Mouse (Mus musculus): ENCODE measurements around the gene Asic2. TPM values are rescaled to one million over a fixed set of nuclear protein-coding genes. Genes with fewer than 3 reads are reported as not detected.

Asic2 gene
- total RNA-seq, 2 experiments from 2014 or later: 61.5 to 63.3 TPM

DNA sequence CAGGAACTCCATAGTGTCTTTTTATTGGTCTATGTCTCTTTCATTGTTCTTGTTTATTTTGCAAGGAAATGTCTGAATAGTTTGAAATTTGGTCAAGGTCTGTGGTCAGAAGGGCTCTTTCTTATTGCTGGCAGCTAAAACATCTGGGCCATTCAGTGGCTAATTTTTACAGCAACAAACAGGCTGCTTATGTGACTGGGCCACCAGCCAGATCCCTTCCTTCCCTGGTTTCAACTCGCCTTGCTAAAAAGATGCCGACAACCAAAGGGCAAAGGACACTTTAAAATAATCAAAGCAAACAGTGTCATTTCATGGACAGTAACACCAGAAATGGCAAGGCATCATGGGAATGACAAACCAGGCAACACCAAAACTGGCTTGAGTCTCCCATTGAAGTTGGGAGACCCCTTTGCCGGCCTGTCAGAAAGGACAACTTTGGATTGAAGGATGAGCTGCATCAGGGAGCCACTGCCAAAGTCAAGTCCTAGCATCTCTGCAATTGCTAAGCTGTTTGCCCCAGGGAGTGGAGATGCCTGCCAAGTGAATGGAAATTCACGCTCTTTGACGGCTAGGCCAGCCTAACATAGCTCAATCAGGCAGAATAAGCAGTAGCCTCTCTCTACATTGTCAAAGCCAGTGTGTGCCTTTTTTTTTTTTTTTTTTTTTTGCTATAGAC lies 123.1 kb downstream of the Asic2 start:
- no peak for DNase-seq (ENCODE audit: low spot score in 2 of 2)

GRCm38 (mm10) chr11:81841001-81841400 lies 127.3 kb downstream of the Asic2 start:
- no peak for DNase-seq (ENCODE audit: low spot score in 2 of 2)

DNA sequence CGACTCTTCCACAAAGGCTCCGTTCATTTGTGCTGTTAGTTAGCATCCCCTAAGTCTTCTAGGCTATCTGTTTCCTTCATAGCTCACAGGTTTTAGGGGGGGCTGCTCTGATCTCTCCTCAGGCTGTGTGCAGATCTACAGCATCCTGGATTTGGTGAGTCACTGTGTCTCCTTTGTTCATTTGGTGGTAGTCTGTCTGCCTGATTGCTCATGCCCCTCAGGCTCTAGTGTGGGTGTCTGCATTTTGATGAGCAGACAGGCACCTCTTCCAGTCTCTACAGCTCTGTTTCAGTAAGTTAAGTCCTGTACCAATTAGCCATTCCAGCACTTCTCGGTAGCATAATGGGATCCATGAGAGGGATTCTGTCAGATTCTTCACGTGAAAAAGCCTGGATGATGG lies 129.8 kb downstream of the Asic2 start:
- DNase-seq (ENCODE audit: low spot score in 2 of 2): no peak

DNA sequence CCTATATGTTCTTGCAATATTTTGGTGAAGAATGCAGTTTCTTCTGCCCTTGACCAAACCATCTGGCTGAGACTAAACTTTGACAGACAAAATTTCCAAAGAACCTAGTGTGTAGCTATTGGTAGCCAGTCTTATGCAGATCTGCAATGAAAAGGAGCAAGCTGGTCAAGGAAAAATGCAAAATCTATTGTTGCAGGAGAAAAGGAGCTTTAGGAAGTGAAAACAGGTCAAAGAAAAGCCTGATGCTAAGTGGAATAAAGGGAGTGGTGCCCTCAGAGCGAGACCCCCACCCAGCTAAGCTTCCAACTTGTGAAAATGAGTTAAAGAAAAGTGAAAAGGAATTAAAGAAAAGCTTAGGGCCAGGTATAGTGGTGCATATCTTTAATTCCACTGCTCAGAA lies 135.9 kb downstream of the Asic2 start:
- no peak for DNase-seq (ENCODE audit: low spot score in 2 of 2)

GRCm38 (mm10) chr11:81816531-81816930 lies 151.7 kb downstream of the Asic2 start:
- no peak for DNase-seq (ENCODE audit: low spot score in 2 of 2)

DNA sequence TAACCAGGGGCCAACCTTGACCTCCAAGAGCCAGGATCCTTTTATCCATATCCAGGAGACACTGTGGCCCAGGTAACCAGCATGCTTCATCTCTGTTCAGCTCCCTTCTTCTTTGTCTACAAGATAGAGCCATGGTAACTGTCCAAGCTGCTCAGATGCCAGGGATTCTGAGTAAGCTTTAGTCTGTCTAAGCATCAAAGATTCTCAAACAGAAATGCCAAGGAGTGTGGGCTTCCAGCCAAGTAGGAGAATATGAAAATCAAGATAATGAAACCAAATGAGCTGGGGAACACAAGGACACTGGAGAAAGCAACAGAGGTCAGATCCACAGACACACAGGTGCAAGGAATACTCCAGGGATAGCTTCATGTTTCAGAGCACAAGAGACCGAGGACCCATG lies 153.4 kb downstream of the Asic2 start:
- DNase-seq (ENCODE audit: low spot score in 2 of 2): peak; percentile 22 to 39

DNA sequence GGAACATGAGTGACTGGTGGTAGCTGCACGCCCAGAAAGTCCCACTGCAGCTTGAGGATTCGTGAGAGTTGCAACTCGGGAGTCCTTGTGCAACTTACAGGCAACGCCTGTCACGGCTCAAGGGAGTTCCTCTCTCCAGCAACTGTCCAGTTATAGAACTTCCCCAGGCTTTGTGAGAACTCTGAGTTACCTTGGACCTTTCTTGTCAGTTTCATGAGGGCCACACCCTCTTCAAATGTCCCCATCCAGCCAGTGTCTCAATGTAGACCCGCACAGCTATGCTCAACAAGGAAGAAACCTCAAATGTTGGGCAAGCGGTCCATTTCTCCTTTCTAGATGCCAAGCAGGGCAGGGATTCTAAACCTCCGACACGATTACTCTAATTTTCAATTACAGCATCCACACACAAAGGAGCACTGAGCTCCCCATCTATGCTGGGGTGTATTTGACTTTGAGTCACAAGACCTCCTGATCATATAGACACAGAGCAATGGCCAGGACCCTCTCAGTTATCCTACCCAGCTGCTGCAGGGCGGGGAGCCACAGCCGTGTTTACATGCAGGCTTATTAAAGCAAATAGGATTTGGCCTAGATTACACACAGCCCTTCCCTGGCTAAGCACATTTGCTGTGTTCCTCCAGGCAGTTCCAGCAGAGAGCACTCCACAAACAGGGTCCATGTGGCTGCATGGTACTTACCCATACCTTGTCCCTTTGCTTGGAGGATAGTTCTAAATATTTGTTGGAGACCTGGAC lies 161.2 kb downstream of the Asic2 start:
- DNase-seq (ENCODE audit: low spot score in 2 of 2): no peak

- DNase-seq (ENCODE audit: low spot score in 2 of 2): no peak
Observed at GRCm38 (mm10) chr11:81803544-81803943, 164.7 kb downstream of the Asic2 start.

GRCm38 (mm10) chr11:81802614-81803013 lies 165.6 kb downstream of the Asic2 start:
- DNase-seq (ENCODE audit: low spot score in 2 of 2): no peak

DNA sequence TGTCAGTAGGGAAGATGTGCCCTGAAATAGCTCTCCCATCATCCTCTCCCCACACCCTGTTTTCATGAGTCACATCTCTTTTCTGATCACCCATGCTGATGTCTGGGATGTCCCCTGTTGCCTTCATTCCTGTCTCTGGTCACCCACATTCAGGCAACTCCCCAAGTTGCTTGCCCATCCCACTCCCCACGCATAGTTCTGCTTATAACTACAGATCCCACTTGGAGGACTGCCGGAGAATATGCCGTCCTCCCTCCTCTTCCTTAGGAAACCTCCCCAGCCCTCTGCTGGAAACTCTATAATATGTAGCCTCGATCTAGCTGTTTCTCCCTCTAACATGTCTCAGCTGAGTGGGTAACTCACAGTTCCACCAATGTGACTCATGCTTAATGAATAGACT lies 167.4 kb downstream of the Asic2 start:
- DNase-seq (ENCODE audit: low spot score in 2 of 2): no peak

DNA sequence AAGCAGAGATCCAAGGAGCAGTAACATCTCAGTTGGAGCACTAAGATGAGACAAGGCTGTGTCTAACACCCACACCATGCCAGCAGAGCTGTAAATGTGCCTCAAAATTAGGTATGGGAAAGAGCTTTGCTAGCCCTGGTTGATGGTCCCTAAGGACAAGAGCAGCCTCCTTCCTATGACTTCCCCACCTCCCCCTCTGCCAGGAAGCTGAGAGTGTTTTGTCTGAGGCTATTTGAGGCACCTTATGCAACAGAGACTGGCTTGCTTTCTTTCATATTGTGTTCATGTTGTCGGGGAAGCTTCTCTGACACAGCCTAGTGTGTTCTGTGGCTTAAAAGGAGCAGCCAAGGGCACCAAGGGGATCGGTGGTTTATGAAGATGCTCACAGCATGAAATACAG lies 174.7 kb downstream of the Asic2 start:
- DNase-seq (ENCODE audit: low spot score in 2 of 2): no peak

- no peak for DNase-seq (ENCODE audit: low spot score in 2 of 2)
Observed at GRCm38 (mm10) chr11:81791579-81791978, 176.7 kb downstream of the Asic2 start.

GRCm38 (mm10) chr11:81780596-81780995 lies 187.7 kb downstream of the Asic2 start:
- no peak for DNase-seq (ENCODE audit: low spot score in 2 of 2)

GRCm38 (mm10) chr11:81779881-81780280 lies 188.4 kb downstream of the Asic2 start:
- DNase-seq (ENCODE audit: low spot score in 2 of 2): peak; percentile 43 to 52

GRCm38 (mm10) chr11:81771195-81771895 lies 196.9 kb downstream of the Asic2 start:
- no peak for DNase-seq (ENCODE audit: low spot score in 2 of 2)

DNA sequence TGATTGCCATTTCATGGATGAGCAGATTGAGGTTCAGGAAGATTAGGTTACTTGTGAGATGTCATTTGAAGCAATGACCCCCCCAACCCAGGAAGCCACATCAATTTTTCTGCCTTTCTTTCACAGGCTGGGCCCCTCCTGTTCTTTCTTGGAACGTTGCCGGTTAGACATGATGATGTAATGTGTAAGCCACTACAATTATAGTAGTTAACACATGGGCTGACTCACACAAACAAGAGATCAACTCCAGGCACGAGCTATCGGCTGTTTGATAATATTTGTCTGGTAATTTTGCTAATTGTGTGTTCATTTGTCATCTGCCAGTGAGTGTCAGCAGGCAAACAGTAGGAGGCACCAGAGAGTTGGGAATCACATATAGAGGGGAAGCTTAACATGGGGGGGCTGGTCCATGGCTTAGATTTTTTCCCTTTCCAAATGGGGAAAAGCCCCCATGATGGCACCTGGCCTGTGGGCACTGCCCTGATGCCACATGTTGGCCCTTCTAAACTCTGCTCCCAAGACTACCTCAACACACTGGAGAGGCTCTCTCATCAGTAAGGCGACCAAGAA lies 198.5 kb downstream of the Asic2 start:
- DNase-seq (ENCODE audit: low spot score in 2 of 2): peak; percentile 25 to 37

DNA sequence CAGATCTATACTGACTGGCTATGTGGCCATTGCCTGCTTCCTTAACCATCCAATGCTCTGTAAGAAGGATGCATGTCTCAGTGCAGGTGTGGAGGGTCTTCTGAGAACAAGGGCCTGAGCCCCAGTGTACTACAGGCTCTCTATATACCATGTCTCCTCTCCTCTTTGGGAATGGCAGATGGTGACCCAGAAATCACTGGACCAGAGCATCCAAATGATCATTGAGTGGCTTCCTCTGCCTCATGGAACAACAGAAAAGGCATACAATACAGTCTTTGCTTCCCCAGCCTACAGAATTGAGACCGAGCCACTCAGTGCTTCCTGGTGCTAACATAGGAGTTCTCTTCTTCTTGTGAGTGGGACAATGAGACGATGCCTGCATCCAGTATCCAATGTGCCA lies 200.0 kb downstream of the Asic2 start:
- DNase-seq (ENCODE audit: low spot score in 2 of 2): no peak

- peak; percentile 63 to 69 for DNase-seq (ENCODE audit: low spot score in 2 of 2)
Observed at GRCm38 (mm10) chr11:81767781-81768180, 200.5 kb downstream of the Asic2 start.

GRCm38 (mm10) chr11:81765288-81765687 lies 203.0 kb downstream of the Asic2 start:
- DNase-seq (ENCODE audit: low spot score in 2 of 2): no peak

- DNase-seq (ENCODE audit: low spot score in 2 of 2): no peak
Observed at GRCm38 (mm10) chr11:81764778-81765177, 203.5 kb downstream of the Asic2 start.

DNA sequence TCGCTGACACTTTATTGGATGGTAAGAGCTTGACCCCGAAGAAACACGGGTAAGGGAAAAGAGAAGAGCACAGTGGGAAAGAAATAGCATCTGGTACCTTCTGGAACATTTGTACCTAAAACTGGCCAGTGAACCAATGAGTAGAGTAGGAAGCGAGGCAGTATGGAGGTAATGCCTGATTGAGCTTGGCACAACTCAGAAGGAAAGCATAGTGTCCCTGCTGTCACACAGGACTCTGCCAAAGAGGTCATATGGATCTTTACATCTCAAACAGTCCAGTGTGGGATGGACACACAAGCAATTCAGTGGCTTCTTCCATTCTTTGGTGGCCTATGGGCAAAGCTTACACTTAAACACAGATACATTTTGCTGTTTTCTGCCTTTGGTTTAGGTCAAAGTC lies 211.0 kb downstream of the Asic2 start:
- no peak for DNase-seq (ENCODE audit: low spot score in 2 of 2)

DNA sequence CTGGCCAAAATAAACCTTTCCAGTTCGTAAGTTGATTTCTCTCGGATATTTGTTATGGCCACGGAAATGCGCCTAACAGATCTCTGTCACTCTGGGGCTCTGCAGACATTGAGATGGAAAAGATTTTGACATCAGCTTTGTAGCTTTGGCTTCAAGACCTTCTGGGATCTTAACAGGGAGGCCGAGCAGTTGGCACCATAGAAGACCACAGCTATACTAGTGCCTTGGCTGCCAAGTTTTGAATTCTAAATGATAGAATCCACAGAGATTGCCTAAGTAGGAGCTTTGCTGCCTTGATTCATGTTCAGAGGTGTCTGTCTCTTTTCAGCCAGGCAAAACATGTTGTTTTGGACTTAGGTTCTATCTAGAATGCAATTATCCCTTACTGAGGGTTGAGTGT lies 217.4 kb downstream of the Asic2 start:
- no peak for DNase-seq (ENCODE audit: low spot score in 2 of 2)

Data from layer of hippocampus, postnatal 10 days (tissue).